Mouse (Mus musculus): ENCODE results near the gene Hsdl1.

DNA sequence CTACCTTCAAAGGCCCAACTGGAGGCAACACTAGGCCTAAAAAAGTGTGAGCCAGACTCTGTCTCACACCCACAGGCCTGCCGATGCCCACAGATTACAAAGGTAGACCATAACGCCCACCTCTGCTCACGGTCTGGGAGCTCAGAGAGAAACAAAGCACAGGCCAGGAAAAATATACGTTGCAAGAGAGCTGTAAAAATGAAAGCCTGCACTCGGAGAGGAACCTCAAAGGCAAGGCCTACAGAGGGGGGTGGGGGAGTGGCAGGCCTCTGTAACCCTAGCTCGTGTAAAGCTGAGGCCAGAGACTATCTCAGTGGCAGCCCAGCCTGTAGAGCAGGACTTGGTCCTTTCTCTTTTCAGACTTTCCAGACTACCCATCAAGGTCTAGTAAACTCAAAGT, 29.8 kb downstream of the Hsdl1 start:
- no peak for TF ChIP-seq POLR2A (IDR thresholded peaks at IDR 0.05; ENCODE audit: extremely low read depth, insufficient read depth, low read length)
- no peak for TF ChIP-seq CTCF (IDR thresholded peaks at IDR 0.05; ENCODE audit: low read depth, low read length)

Data from liver, adult 2 months (tissue).